Mouse (Mus musculus): ENCODE measurements around the gene Trf.

- TF ChIP-seq CTCF (IDR thresholded peaks at IDR 0.05; ENCODE audit: borderline replicate concordance, extremely low read depth, insufficient read depth, insufficient read length), result no peak
- no peak for TF ChIP-seq POLR2A (IDR thresholded peaks at IDR 0.05; ENCODE audit: borderline replicate concordance, extremely low read depth, insufficient read depth, insufficient read length, poor library complexity, severe bottlenecking)
Observed at GRCm38 (mm10) chr9:103239471-103239870, 9.2 kb upstream of the Trf start.

Data from brain, embryonic 14.5 days (tissue).